Mouse (Mus musculus) spleen, adult 2 months (tissue): ENCODE results near the gene BC051665. TPM values are rescaled to one million over a fixed set of nuclear protein-coding genes. Genes with fewer than 3 reads are reported as not detected.

Experiments used
- DNase-seq, 2 experiments: peaks; one replicate each; pipeline versions ENCODE4 v3.0.0 to v3.0.0-alpha.2; 2012 to 2021; ENCODE audit warnings: low spot score in 2 of 2, low read depth in 1 of 2
- H3K27ac ChIP-seq: fragments of 200-500 bp; 2 replicates; pipeline ENCODE4 v1.5.1; 2012; ENCODE audit warnings: low read length, inconsistent platforms; ENCODE audit not compliant: insufficient read depth
- H3K27me3 ChIP-seq: fragments of 200-500 bp; 2 replicates; pipeline ENCODE4 v1.6.1; 2012; ENCODE audit warnings: mild to moderate bottlenecking, moderate library complexity, low read length, inconsistent platforms; ENCODE audit not compliant: control insufficient read depth, insufficient read depth
- H3K36me3 ChIP-seq: fragments of 200-500 bp; 2 replicates; pipeline ENCODE4 v1.6.1; 2012; ENCODE audit warnings: mild to moderate bottlenecking, low read length, inconsistent platforms; ENCODE audit not compliant: control insufficient read depth, insufficient read depth
- H3K4me1 ChIP-seq: fragments of 200-500 bp; 2 replicates; pipeline ENCODE4 v1.6.1; 2011; ENCODE audit warnings: inconsistent platforms; ENCODE audit not compliant: control insufficient read depth, insufficient read depth, insufficient read length
- H3K4me3 ChIP-seq: fragments of 200-500 bp; 2 replicates; pipeline ENCODE4 v1.5.1; 2011; ENCODE audit warnings: mild to moderate bottlenecking, inconsistent platforms; ENCODE audit not compliant: insufficient read depth, insufficient read length; ENCODE audit errors: extremely low read depth
- CTCF ChIP-seq: fragments of 200-500 bp; IDR thresholded peaks from 2 replicates; pipeline ENCODE4 v1.5.1; 2011; ENCODE audit warnings: mild to moderate bottlenecking, inconsistent platforms; ENCODE audit not compliant: insufficient read depth, insufficient read length, insufficient replicate concordance; ENCODE audit errors: extremely low read depth
- POLR2A ChIP-seq: fragments of 200-500 bp; IDR thresholded peaks from 2 replicates; pipeline ENCODE4 v1.6.1; 2011; ENCODE audit warnings: low read depth, low read length, inconsistent platforms
- WGBS: fragments of 180-500 bp; shearing (Covaris S2); methylation state at CpG from one replicate; pipeline ENCODE4 v1.1.7; 2018; 5-methylcytosine and 5-hydroxymethylcytosine counted together
- polyA plus RNA-seq: library from polyadenylated mRNA; depleted of rRNA; stranded (reverse); fragments of >200 nt; gene quantifications from 2 replicates; pipeline ENCODE4 v1.2.3, GENCODE M21; 2012; rRNA removed

Gene BC051665
- polyA plus RNA-seq, 1 experiment = not detected

DNA sequence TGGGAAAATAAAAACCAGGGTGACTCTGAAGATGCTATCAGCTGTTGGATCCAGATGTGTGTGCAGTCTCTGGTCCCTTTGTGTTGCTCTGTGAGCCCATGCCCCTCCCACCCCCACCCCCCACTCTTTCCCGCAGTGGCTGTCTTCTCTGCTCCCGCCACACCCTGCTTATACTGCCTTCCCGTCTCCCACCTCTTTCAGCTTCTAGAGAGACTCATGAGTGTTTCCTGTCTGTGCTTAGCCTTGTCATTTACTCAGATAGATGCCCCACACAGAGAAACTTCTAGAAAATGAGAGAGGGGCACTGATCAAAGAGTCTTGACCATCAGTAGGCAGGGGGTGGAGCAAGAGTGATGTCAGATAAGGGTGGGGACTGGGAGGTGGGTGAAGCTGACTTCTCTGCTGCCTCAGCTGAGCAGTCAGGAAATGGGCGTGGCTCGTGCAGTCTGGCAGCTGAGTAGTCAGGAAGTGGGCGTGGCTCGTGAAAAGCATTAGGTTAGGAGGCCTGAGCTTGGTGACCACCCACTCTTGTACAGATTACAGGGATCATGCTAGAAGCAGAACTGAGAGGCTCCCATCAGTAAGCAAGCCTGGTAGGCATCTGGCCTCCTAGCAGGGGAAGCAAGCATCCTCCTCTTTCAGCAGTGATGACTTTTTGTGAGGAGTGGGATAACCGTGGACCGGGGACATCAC lies 48.4 kb downstream of the BC051665 start:
- Histone ChIP-seq H3K36me3 (no peaks in the 10 kb centered on the region), H3K4me1 (no peaks in the 10 kb centered on the region), H3K27me3 (no peaks in the 10 kb centered on the region), H3K4me3 (peak overlapping the region; percentile 42; the same call in 1 of the 2 replicates), H3K27ac (peak overlapping the region; percentile 57; the same call in 1 of the 2 replicates)
- TF ChIP-seq POLR2A = no peak
- TF ChIP-seq CTCF = no peak
- DNase-seq = peak; percentile 67 to 83
- 5% methylated on average over 9 of the region's 9 CpGs for WGBS

DNA sequence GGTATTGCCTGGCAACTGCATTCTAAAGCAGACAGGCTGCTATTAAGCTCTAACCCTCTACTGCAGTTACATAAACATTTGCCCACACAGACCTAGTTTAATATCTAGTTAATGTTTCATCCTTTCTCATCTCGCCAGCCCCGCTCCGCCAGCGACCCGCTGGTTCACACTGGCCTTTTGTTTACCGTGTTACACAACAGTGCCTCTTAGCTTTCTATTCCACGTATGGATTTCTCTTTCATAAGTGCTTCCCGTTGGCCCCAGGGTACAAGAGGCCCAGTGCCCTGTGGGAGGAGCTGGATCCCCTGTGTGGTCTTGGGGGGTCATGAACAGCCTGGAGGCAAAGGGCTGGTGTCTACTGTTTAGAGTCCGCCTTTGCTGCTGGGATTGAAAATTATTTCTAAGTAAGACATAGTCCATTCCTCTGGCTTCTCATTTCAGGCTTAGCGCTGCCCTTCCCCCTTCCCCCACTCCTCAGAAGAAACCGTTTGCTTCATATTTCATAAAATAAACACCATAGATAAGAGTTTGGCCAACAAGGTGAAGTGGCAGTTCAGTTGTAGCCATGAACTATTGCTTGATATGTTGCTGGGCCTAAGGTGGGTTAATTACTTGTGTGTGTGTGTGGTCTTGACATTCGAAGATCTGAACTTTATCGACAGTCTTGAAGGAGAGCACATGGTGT lies 49.6 kb downstream of the BC051665 start:
- H3K36me3 ChIP-seq = no peaks in the 10 kb centered on the region
- no peak for DNase-seq

DNA sequence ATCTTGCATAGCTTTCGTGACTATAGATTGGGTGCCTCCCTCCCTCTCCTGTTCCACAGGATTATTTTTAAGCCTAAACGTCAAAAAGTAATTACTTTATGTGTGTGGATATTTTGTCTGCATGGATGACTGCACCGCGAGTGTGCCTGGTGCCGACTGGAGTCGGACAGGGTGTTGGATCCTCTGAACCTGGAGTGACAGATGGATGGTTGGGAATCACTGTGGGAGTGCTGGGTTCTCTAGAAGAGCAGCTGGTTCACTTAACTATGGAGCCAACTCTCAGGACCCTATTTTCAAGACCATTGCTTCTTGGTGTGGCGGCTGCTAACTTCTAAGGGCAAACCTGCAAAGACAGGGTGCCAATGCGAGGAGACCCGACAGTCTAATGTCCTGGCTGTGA lies 50.9 kb downstream of the BC051665 start:
- Histone ChIP-seq H3K36me3 (no peaks in the 10 kb centered on the region), H3K4me1 (no peaks in the 10 kb centered on the region), H3K4me3 (no peak overlapping the region), H3K27me3 (no peaks in the 10 kb centered on the region), H3K27ac (no peak overlapping the region)
- whole genome bisulfite sequencing = 94% methylated on average over 9 of the region's 9 CpGs
- DNase-seq = no peak
- TF ChIP-seq POLR2A (no peak), CTCF (no peak)

More for the DNA sequence above, 49.6 kb downstream of the BC051665 start:
- Histone ChIP-seq H3K4me1 (no peaks in the 10 kb centered on the region), H3K4me3 (no peak overlapping the region), H3K27ac (no peak overlapping the region), H3K27me3 (no peaks in the 10 kb centered on the region)
- WGBS = 93% methylated on average over 13 of the region's 13 CpGs
- TF ChIP-seq CTCF (no peak), POLR2A (no peak)

Other genes with a start within 250 kb of the BC051665 start
- 18.6 and 21.5 TPM in 2 replicates for gene Dapk1, start 184.4 kb downstream of the BC051665 start, polyA plus RNA-seq
- not detected in 2 replicates for gene Ctsll3, start 16.5 kb upstream of the BC051665 start, polyA plus RNA-seq
- 0.20 and 0.68 TPM in 2 replicates for gene 4930486L24Rik, start 78.1 kb upstream of the BC051665 start, polyA plus RNA-seq
- gene Gm49392, start 110.5 kb upstream of the BC051665 start, polyA plus RNA-seq = 0.25 and 0.42 TPM in 2 replicates
- gene Ctla2b, start 111.1 kb upstream of the BC051665 start, polyA plus RNA-seq = 2.2 and 2.8 TPM in 2 replicates
- gene Tpbpb, start 118.5 kb upstream of the BC051665 start, polyA plus RNA-seq = not detected in 2 replicates
- gene Gm49393, start 149.2 kb upstream of the BC051665 start, polyA plus RNA-seq = not detected in 2 replicates
- 1.4 and 2.3 TPM in 2 replicates for gene Gm49391, start 150.2 kb upstream of the BC051665 start, polyA plus RNA-seq
- 12.0 and 13.4 TPM in 2 replicates for gene Ctla2a, start 150.3 kb upstream of the BC051665 start, polyA plus RNA-seq
- gene Tpbpa, start 155.6 kb upstream of the BC051665 start, polyA plus RNA-seq = not detected in 2 replicates
- gene Ctsj, start 219.6 kb upstream of the BC051665 start, polyA plus RNA-seq = not detected in 2 replicates